Mouse (Mus musculus) midbrain, embryonic 15.5 days (tissue): ENCODE measurements around the gene Dpf1. TPM values are rescaled to one million over a fixed set of nuclear protein-coding genes. Genes with fewer than 3 reads are reported as not detected.
A peak's percentile ranks its signal among the peaks of the same experiment; 100 is the strongest.

Experiments
- ATAC-seq: fragments of 200-750 bp; cut with Nextera tagmentation; replicated peaks from 2 replicates; pipeline ENCODE4 v1.8.0; 2017; ENCODE audit warnings: moderate TSS enrichment
- H3K27ac ChIP-seq: fragments of 300-500 bp; sonication (generic); 2 replicates; pipeline ENCODE4 v1.5.1; 2015; ENCODE audit warnings: mild to moderate bottlenecking, inconsistent platforms
- H3K27me3 ChIP-seq: fragments of 300-500 bp; sonication (generic); replicated peaks from 2 replicates; pipeline ENCODE4 v1.6.1; 2015; ENCODE audit warnings: inconsistent platforms
- H3K36me3 ChIP-seq: fragments of 300-500 bp; sonication (generic); replicated peaks from 2 replicates; pipeline ENCODE4 v1.6.1; 2015; ENCODE audit warnings: inconsistent platforms
- H3K4me1 ChIP-seq: fragments of 300-500 bp; sonication (generic); 2 replicates; pipeline ENCODE4 v1.6.1; 2015; ENCODE audit warnings: inconsistent platforms
- H3K4me2 ChIP-seq: fragments of 300-500 bp; sonication (generic); 2 replicates; pipeline ENCODE4 v1.6.1; 2015; ENCODE audit warnings: inconsistent platforms, mild to moderate bottlenecking, moderate library complexity
- H3K4me3 ChIP-seq: fragments of 300-500 bp; sonication (generic); 2 replicates; pipeline ENCODE4 v1.5.1; 2015; ENCODE audit warnings: mild to moderate bottlenecking, inconsistent platforms
- H3K9ac ChIP-seq: fragments of 300-500 bp; sonication (generic); 2 replicates; pipeline ENCODE4 v1.6.1; 2015; ENCODE audit warnings: mild to moderate bottlenecking, inconsistent platforms
- H3K9me3 ChIP-seq: fragments of 300-500 bp; sonication (generic); 2 replicates; pipeline ENCODE4 v1.6.1; 2016; ENCODE audit warnings: inconsistent platforms
- WGBS: fragments of 180-500 bp; shearing (Covaris S2); methylation state at CpG from one replicate; pipeline ENCODE4 v1.1.7; 2015; ENCODE audit warnings: mixed read lengths; 5-methylcytosine and 5-hydroxymethylcytosine counted together
- polyA plus RNA-seq: library from polyadenylated mRNA; unstranded; fragments of >200 nt; fragmentation: Nextera tagmentation; extraction: Ambion mirVana; gene quantifications from 2 replicates; pipeline ENCODE4 v1.2.1, GENCODE M21; 2015

Dpf1 gene
- polyA plus RNA-seq, 1 experiment from 2014 or later, result 256 TPM

DNA sequence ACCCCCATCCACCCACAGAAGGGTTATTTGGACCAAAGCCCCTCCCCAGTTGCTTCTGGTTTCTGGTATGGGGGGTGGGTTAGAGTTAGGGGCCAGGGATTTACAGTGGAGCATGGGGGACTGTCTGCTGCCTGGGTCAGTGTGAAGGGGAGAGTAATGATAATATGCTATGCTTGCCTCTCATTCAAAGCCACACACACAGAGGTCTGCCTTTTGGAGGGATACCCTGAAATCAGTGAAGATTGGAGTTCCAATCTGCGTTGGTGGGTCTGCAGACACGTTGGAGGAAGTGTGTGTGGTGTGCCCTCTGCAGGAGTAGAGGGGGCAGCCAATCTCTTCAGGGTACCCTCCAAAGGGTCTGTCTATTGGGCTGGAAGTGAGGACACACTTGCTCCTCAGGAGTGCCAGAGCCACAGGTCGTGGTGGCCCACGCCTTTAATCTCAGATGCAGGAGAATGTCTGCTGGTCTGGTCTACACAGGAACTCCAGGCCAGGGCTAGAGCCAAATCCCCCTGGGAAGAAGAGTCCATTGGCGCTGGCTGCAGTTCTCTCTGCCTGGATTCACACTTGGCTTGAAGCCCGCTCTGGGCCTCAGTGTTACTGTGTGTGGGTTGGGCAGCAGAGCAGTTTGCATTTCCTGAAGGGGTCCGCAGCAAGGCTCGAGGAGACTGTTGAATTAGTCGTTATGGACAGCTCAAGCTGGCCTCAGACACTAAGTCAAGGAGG is 1.7 kb downstream of the Dpf1 start:
- Histone ChIP-seq H3K4me1 (peaks cover 53% of the 10 kb centered on the region), H3K27ac (peak overlapping the region; percentile 91), H3K4me2 (peak overlapping the region; percentile 87)

GRCm38 (mm10) chr7:29306108-29306507 is 2.4 kb downstream of the Dpf1 start:
- 19% methylated on average over 7 of the region's 7 CpGs for WGBS
- Histone ChIP-seq H3K36me3 (peaks cover under 1% of the 10 kb centered on the region; the same call in 1 of the 2 replicates), H3K27ac (peak overlapping the region; percentile 91), H3K9ac (0 out of 2 replicates have a peak overlapping the region, but pooled peaks have one; percentile 16), H3K4me2 (peak overlapping the region; percentile 87), H3K27me3 (no peaks in the 10 kb centered on the region), H3K4me3 (peak overlapping the region; percentile 90), H3K4me1 (peaks cover 59% of the 10 kb centered on the region), H3K9me3 (no peaks in the 10 kb centered on the region)
- no peak for ATAC-seq

More for the DNA sequence above, 1.7 kb downstream of the Dpf1 start:
- ATAC-seq, result no peak
- H3K36me3 ChIP-seq, result no peaks in the 10 kb centered on the region
- no peaks in the 10 kb centered on the region for H3K9me3 ChIP-seq
- H3K4me3 ChIP-seq, result peak overlapping the region; percentile 90
- WGBS, result 8% methylated on average over 9 of the region's 9 CpGs
- peak overlapping the region; percentile 94 for H3K9ac ChIP-seq
- H3K27me3 ChIP-seq, result no peaks in the 10 kb centered on the region

DNA sequence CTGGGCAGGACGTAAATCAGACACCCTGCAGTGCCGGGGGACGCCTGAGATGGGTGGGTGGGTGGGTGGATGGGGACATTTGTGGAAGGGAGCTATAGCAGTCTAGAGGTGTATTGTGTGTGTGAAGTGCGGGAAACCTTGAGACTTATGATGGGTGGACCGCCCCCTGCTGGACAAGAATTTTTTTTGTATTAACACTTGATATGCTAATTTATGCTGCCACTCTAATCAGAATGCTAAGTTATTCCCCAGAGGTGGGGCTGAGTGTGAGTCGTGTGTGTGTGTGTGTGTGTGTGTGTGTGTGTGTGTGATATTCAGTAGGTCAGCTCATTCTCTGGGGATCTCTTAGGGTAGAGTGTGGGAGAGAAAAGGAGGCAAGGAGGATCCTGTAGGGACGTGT is 2.9 kb downstream of the Dpf1 start:
- peaks cover 62% of the 10 kb centered on the region for H3K4me1 ChIP-seq
- 12% methylated on average over 7 of the region's 7 CpGs for WGBS

DNA sequence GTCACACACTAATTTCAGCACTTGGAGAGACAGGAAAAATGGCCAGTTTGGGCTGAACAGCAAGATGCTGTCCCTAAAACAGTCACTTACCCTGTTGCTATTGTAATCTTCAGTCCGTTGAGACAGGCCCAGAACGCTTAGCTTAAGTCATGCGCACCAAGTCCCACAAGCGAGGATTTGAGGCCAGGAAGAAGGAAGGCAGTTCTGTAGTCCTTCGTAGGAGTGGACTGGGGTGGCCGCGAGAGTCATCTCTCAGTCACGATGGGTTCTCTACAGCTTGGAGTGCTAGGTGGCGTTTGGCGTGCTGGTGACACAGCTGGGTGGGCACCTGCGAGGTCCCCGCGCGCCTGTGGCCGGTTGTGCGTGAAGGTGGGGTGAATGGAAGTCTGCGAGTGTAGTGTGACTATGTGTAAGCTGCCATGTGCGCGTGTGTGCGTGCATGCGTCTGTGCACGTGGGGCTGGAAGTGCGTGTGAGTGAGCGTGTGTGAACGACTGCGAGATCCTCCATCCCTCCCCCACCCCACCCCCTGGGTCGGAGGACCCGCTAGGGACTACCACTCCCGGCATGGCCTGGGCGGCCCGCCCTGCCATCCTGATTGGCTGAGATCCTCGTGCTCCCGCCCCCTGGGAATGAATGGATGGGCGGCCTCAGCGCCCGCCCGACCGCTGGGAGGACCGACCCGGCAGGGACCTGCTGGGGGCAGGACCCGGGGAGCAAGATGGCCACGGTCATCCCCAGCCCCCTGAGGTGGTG is 3.8 kb downstream of the Dpf1 start:
- no peaks in the 10 kb centered on the region for H3K9me3 ChIP-seq
- H3K27ac ChIP-seq, result peak overlapping the region; percentile 79
- peak; percentile 73 for ATAC-seq
- H3K4me1 ChIP-seq, result peaks cover 66% of the 10 kb centered on the region
- H3K4me2 ChIP-seq, result peak overlapping the region; percentile 87
- WGBS, result under 1% methylated on average over 42 of the region's 42 CpGs
- H3K9ac ChIP-seq, result peak overlapping the region; percentile 79
- H3K36me3 ChIP-seq, result peaks cover 12% of the 10 kb centered on the region; the same call in 1 of the 2 replicates
- no peaks in the 10 kb centered on the region for H3K27me3 ChIP-seq
- peak overlapping the region; percentile 90 for H3K4me3 ChIP-seq

More for the DNA sequence above, 2.9 kb downstream of the Dpf1 start:
- Histone ChIP-seq H3K27me3 (no peaks in the 10 kb centered on the region), H3K36me3 (peaks cover 5% of the 10 kb centered on the region; the same call in 1 of the 2 replicates), H3K9me3 (no peaks in the 10 kb centered on the region), H3K4me2 (peak overlapping the region; percentile 87), H3K27ac (peak overlapping the region; percentile 91), H3K4me3 (peak overlapping the region; percentile 90), H3K9ac (peak overlapping the region; percentile 79; the same call in 1 of the 2 replicates)
- ATAC-seq, result no peak

DNA sequence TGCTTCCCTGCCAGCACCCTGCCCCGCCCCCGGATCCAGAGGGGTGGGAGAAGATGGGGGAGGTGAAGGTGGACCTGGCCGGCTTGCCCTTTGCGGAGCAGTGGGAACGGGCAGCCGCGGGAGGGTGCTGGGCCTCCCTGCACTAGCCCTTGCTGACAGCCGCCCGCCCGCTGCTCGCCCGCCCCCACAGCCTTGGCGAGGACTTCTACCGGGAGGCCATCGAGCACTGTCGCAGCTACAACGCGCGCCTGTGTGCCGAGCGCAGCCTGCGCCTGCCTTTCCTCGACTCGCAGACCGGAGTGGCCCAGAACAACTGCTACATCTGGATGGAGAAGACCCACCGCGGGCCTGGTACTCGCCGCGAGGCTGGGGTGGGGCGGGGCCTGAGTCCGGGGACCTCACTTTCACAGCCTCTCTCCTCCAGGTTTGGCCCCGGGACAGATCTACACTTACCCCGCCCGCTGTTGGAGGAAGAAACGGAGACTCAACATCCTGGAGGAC is 5.5 kb downstream of the Dpf1 start:
- Histone ChIP-seq H3K4me1 (peaks cover 77% of the 10 kb centered on the region), H3K9ac (peak overlapping the region; percentile 79), H3K27me3 (no peaks in the 10 kb centered on the region), H3K27ac (peak overlapping the region; percentile 79), H3K9me3 (no peaks in the 10 kb centered on the region), H3K4me3 (peak overlapping the region; percentile 90), H3K36me3 (peaks cover 12% of the 10 kb centered on the region; the same call in 1 of the 2 replicates), H3K4me2 (peak overlapping the region; percentile 87)
- no peak for ATAC-seq
- WGBS, result under 1% methylated on average over 35 of the region's 36 CpGs

GRCm38 (mm10) chr7:29309749-29310148 is 6.0 kb downstream of the Dpf1 start:
- Histone ChIP-seq H3K36me3 (peaks cover 12% of the 10 kb centered on the region; the same call in 1 of the 2 replicates), H3K9ac (peak overlapping the region; percentile 79), H3K4me3 (peak overlapping the region; percentile 90), H3K4me1 (peaks cover 82% of the 10 kb centered on the region), H3K4me2 (peak overlapping the region; percentile 87), H3K27ac (0 out of 2 replicates have a peak overlapping the region, but pooled peaks have one; percentile 79), H3K27me3 (no peaks in the 10 kb centered on the region), H3K9me3 (no peaks in the 10 kb centered on the region)
- WGBS, result 11% methylated on average over 5 of the region's 5 CpGs
- no peak for ATAC-seq

DNA sequence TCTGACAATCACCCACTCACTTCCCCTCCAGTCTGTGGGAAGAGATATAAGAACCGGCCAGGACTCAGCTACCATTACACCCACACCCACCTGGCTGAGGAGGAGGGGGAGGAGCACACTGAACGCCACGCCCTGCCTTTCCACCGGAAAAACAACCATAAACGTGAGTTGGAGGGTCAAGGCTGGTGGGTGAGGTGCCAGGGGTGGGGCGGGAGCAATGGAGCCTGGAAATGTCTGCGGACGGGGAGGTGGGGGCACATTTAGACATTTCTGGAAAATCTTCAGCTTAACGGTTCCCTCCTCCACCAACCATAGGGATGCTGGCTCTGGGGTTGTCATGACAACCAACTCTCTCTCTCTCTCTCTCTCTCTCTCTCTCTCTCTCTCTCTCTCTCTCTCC is 9.3 kb downstream of the Dpf1 start:
- peak overlapping the region; percentile 43 for H3K4me2 ChIP-seq
- 14% methylated on average over 9 of the region's 9 CpGs for WGBS
- H3K9ac ChIP-seq, result peak overlapping the region; percentile 0; the same call in 1 of the 2 replicates

DNA sequence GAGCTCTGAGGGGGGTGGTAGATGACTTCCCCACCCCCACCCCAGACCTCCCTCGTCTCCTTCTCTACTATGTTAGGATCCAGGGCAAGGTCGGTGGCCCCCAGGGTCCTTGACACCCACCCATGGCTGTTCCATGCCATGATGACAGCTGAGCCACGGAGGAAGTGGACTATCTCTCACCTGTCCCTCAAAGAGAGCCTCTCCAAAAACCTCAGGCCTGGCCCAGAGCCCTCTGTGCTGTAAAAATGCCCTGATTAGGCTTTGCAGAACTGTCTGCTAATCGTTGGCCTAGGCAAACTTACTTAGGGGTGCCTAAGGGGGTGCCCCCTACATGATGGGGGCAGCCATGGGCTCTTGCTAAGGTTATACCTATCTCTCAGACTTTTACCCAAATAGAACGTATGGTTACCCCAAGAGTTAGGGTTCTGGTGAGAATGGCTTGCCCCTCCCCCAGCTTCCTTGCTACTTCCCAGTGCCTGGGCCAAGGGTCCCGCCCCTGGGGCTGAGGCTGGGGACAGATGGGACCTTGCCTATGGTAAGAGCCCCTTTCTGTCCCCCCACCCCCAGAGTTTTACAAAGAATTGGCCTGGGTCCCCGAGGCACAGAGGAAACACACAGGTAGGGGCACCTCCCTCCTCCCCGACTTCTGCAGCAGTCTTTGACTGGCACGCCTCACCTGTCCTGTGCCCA is 10.0 kb downstream of the Dpf1 start:
- Histone ChIP-seq H3K27ac (peak overlapping the region; percentile 92), H3K27me3 (no peaks in the 10 kb centered on the region), H3K36me3 (peaks cover 12% of the 10 kb centered on the region; the same call in 1 of the 2 replicates), H3K4me2 (peak overlapping the region; percentile 43), H3K4me3 (peak overlapping the region; percentile 8; the same call in 1 of the 2 replicates), H3K9me3 (no peaks in the 10 kb centered on the region), H3K4me1 (peaks cover 91% of the 10 kb centered on the region), H3K9ac (no peak overlapping the region)
- WGBS, result 54% methylated on average over 9 of the region's 9 CpGs
- no peak for ATAC-seq

More for the DNA sequence above, 9.3 kb downstream of the Dpf1 start:
- no peaks in the 10 kb centered on the region for H3K9me3 ChIP-seq
- H3K27me3 ChIP-seq, result no peaks in the 10 kb centered on the region
- peaks cover 89% of the 10 kb centered on the region for H3K4me1 ChIP-seq
- H3K36me3 ChIP-seq, result peaks cover 12% of the 10 kb centered on the region; the same call in 1 of the 2 replicates
- peak overlapping the region; percentile 64 for H3K27ac ChIP-seq
- no peak for ATAC-seq
- peak overlapping the region; percentile 9; the same call in 1 of the 2 replicates for H3K4me3 ChIP-seq

DNA sequence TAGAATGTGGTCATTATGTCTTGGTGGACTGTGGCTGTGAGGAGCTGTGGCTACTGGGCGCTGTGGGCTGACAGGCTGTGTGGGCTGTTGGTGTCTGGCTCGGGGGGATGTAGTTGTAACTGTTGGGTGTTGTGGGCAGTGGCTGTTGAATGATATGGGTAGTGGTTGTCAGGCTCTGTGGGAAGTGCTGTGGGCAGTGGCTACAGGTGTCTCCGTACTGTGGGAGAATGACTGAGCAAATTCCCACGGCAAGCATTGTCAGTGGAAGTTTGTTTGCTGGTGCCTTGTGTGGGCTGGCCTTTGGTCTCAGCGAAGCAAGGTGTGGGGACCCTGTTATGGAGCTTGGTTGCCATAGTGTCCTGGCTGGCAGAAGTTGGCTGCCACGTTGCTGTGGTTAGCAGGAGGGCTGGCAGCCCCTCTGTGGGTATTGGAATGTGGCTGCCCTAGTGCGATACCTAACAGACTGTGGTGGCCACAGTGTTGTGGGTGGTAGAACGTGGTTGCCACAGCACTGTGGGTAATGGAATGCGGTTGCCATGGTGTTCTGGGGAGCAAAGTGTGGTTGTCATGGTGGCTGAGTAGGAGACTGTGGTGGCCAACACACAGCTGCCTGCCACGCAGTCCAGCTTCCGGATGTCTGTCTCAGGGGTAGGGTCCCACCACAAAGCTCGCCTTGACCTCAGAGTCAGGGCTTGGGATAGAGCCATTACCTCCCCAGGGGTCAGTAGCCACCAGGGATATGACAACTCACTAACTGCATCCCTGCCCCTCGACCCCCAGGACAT is 11.3 kb downstream of the Dpf1 start:
- Histone ChIP-seq H3K27me3 (no peaks in the 10 kb centered on the region), H3K4me3 (no peak overlapping the region), H3K9me3 (no peaks in the 10 kb centered on the region), H3K4me2 (peak overlapping the region; percentile 43), H3K36me3 (peaks cover 12% of the 10 kb centered on the region; the same call in 1 of the 2 replicates), H3K4me1 (peaks cover 93% of the 10 kb centered on the region), H3K9ac (no peak overlapping the region), H3K27ac (peak overlapping the region; percentile 92)
- WGBS, result 41% methylated on average over 13 of the region's 13 CpGs
- ATAC-seq, result no peak

DNA sequence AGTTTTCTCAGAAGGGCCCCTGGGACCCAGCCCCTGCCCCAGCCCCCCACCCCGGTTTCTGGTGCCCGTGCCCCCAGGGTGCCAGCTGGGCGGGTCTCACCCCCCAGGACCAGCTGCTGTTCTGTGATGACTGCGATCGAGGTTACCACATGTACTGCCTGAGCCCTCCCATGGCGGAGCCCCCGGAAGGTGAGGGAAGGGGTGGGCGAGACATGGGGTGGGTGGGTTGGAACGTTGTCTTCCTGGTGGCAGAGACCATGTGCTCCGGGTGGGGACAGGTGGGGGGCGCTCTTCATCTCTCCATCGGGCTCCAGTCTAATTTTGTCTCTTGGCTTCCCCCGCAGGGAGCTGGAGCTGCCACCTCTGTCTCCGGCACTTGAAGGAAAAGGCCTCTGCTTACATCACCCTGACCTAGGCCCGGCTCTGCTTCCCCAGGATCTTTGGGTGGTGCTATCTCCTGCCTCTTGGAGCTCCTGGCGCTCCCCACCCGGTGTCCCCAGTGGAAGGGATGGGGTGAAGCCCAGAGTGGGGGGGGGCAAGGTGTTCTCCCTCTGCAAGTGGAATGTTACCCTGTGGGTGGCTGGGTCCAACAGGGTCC is 12.5 kb downstream of the Dpf1 start:
- Histone ChIP-seq H3K36me3 (peaks cover 10% of the 10 kb centered on the region; the same call in 1 of the 2 replicates), H3K27me3 (no peaks in the 10 kb centered on the region), H3K27ac (peak overlapping the region; percentile 92), H3K4me1 (peaks cover 91% of the 10 kb centered on the region), H3K4me3 (no peak overlapping the region), H3K4me2 (peak overlapping the region; percentile 43), H3K9me3 (no peaks in the 10 kb centered on the region), H3K9ac (peak overlapping the region; percentile 7)
- no peak for ATAC-seq
- 46% methylated on average over 17 of the region's 17 CpGs for WGBS

DNA sequence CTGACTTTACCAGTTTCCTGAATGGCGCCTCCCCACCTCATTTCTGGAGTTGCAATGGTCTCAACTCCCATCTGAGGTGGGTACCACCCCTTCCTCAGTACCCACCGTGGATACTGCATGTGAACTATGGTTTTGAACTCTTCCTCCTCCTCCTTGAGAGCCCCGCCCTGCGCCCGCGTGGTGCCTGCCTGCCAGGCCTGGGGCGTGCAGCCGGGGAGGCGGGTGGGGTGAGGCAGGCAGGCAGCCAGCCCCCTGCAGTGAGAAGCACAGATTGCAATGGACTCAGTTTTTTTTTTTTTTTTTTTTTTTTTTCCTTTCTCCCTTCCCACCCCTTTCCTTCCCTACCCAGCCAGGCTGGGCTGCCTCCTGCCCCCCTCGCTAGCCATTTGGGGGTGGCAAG is 13.2 kb downstream of the Dpf1 start:
- WGBS, result 2% methylated on average over 10 of the region's 10 CpGs
- H3K9ac ChIP-seq, result peak overlapping the region; percentile 7
- H3K27me3 ChIP-seq, result no peaks in the 10 kb centered on the region
- peak; percentile 32 for ATAC-seq
- no peak overlapping the region for H3K4me3 ChIP-seq
- H3K4me1 ChIP-seq, result peaks cover 90% of the 10 kb centered on the region
- H3K27ac ChIP-seq, result peak overlapping the region; percentile 92
- H3K4me2 ChIP-seq, result peak overlapping the region; percentile 43
- no peaks in the 10 kb centered on the region for H3K9me3 ChIP-seq
- H3K36me3 ChIP-seq, result 0 out of 2 replicates have a peak, but pooled peaks cover 3% of the 10 kb centered on the region
